Mouse (Mus musculus) Patski (cell line): Measurements from ENCODE around the gene Rhoc. TPM values are rescaled to one million over a fixed set of nuclear protein-coding genes. Genes with fewer than 3 reads are reported as not detected.

Experiments used
- ATAC-seq: fragments of 100-300 bp; one replicate; pipeline ENCODE4 v1.8.0; 2021
- CTCF ChIA-PET: fragments of 350-600 bp; sonication (Branson Sonifier 250); formaldehyde crosslinking; loops from one replicate; lab custom pipeline; 2022; ENCODE audit warnings: inconsistent platforms; lab: Charles Lee
- POLR2A ChIA-PET: fragments of 350-600 bp; sonication (Branson Sonifier 250); formaldehyde crosslinking; loops from one replicate; lab custom pipeline; 2022; ENCODE audit warnings: antibody characterized with exemption, inconsistent platforms; lab: Charles Lee
- DNase-seq: peaks from one replicate; pipeline ENCODE4 v3.0.0-alpha.2; 2011; ENCODE audit warnings: low read depth, low spot score
- H3K27me3 ChIP-seq: fragments of 371-371 bp; one replicate; pipeline ENCODE4 v1.5.1; 2021
- CTCF ChIP-seq: fragments of 100-300 bp; IDR thresholded peaks from one replicate; pipeline ENCODE4 v1.5.1; 2021
- in situ Hi-C: fragments of 300-500 bp; cut with MboI; formaldehyde crosslinking; loops from 3 replicates; pipeline ENCODE4 v1.11.1; 2018; ENCODE audit warnings: low pct_unique_long_range_greater_than_20kb, mixed read lengths
- polyA plus RNA-seq: library from polyadenylated mRNA; unstranded; gene quantifications from one replicate; pipeline ENCODE4 v1.2.3, GENCODE M21; 2021

The Rhoc gene
- polyA plus RNA-seq, 1 experiment from 2014 or later, result 470 TPM

DNA sequence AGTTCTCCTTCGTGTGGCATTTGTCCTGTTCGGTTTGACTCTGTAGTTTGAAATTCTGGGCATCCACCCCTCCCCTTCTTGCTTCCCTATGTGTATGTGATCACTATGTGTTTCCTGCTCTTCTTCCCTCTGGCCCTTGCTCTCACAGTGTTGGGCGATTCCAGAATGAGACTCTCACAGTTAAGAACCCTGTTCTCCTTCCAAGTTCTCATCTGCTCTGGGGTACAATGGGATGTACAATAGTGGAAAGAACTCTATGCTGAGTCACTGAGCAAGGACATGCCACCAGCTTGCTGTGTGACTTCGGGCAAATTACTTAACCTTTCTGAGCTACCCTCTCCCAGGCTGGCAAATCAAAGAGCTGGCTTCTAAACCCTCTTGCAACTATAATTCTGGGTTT lies 20.5 kb upstream of the Rhoc start:
- no peak for DNase-seq
- no peaks in the 10 kb centered on the region for H3K27me3 ChIP-seq
- no peak for ATAC-seq
- CTCF ChIA-PET, result interaction anchor here (0.9 to 4.9 kb wide), 3 partner anchors 9 to 55 kb away, joined by 4 to 25 read pairs (median 15); no protein-coding TSS in a partner anchor
- in situ Hi-C loops, result no loop called here
- POLR2A ChIA-PET, result no interaction called here
- no peak for TF ChIP-seq CTCF

DNA sequence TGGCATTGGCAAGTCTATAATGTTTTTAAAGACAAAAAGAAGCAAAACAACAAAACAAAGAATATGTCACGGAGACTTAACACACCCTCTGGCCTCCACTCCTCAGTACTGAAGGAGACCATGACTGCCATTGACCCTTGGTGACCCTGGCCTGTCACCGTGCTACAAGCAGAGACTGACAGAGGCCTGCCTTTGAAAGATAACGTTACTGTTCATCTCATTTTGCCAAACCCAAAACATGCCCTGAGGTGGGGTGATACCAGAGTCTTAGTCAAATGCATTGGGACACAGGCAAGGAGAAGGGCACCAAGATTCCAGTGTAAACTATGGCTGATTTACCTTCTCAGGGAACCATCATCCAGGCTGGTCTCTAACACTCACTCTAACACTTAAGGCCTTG lies 19.0 kb upstream of the Rhoc start:
- no peak for ATAC-seq
- no peak for TF ChIP-seq CTCF
- H3K27me3 ChIP-seq, result no peaks in the 10 kb centered on the region
- CTCF ChIA-PET, result interaction anchor here (0.9 to 4.9 kb wide), 8 partner anchors 10 to 290 kb away, joined by 3 to 25 read pairs (median 4); partner anchors contain the start of gene Rhoc
- in situ Hi-C loops, result no loop called here
- no peak for DNase-seq
- POLR2A ChIA-PET, result no interaction called here

GRCm38 (mm10) chr3:104770035-104770434 lies 18.1 kb upstream of the Rhoc start:
- in situ Hi-C loops, result loop anchor here (10.0 kb wide), 1 partner anchor 55 kb away; no protein-coding TSS in a partner anchor
- ATAC-seq (peak; percentile 38), DNase-seq (no peak)
- H3K27me3 ChIP-seq, result no peaks in the 10 kb centered on the region
- ChIA-PET POLR2A (interaction anchor here (0.8 kb wide), 1 partner anchor 53 kb away, joined by 3 read pairs; no protein-coding TSS in a partner anchor), CTCF (interaction anchor here (0.9 to 4.9 kb wide), 7 partner anchors 10 to 57 kb away, joined by 3 to 25 read pairs (median 4); partner anchors contain the start of gene Rhoc)
- no peak for TF ChIP-seq CTCF

- CTCF ChIA-PET, result interaction anchor here (3.4 to 4.9 kb wide), 3 partner anchors 9 to 58 kb away, joined by 15 to 25 read pairs (median 19); no protein-coding TSS in a partner anchor
- no peak for DNase-seq
- no peak for TF ChIP-seq CTCF
- no peak for ATAC-seq
- no peaks in the 10 kb centered on the region for H3K27me3 ChIP-seq
- in situ Hi-C loops, result loop anchor here (10.0 kb wide), 1 partner anchor 56 kb away; no protein-coding TSS in a partner anchor
- POLR2A ChIA-PET, result interaction anchor here (0.8 kb wide), 1 partner anchor 54 kb away, joined by 3 read pairs; no protein-coding TSS in a partner anchor
Observed at GRCm38 (mm10) chr3:104770918-104771317, 17.3 kb upstream of the Rhoc start.

DNA sequence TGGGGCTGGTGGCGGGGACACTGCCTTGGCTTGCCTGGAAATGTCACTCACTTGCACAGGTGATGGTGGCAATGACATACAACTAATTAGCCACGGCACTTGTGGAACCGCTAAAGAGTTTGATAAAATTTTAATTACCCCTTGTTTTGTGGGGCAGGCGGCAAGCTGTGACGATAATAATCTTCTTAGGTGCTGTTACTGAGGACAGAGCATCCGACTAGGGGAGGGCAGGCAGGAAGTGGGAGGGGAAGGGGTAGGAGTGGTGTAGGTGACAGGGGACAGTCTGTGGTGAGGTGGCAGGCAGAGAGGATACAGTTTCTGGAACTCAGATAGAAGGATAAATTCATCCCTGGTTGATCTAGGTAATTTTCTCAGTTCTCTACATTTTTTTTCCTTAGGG lies 16.7 kb upstream of the Rhoc start:
- no peaks in the 10 kb centered on the region for H3K27me3 ChIP-seq
- ChIA-PET POLR2A (no interaction called here), CTCF (interaction anchor here (3.6 to 4.9 kb wide), 2 partner anchors 13 to 58 kb away, joined by 19 to 25 read pairs; no protein-coding TSS in a partner anchor)
- ATAC-seq (no peak), DNase-seq (no peak)
- in situ Hi-C loops, result loop anchor here (10.0 kb wide), 1 partner anchor 57 kb away; no protein-coding TSS in a partner anchor
- TF ChIP-seq CTCF, result no peak

- ATAC-seq (no peak), DNase-seq (no peak)
- no peak for TF ChIP-seq CTCF
- H3K27me3 ChIP-seq, result no peaks in the 10 kb centered on the region
- ChIA-PET CTCF (interaction anchor here (1.1 to 1.4 kb wide), 3 partner anchors 15 to 286 kb away, joined by 3 to 5 read pairs (median 3); no protein-coding TSS in a partner anchor), POLR2A (interaction anchor here (0.9 to 1.1 kb wide), 2 partner anchors 30 to 58 kb away, joined by 3 to 9 read pairs; no protein-coding TSS in a partner anchor)
- in situ Hi-C loops, result loop anchor here (10.0 kb wide), 1 partner anchor 58 kb away; no protein-coding TSS in a partner anchor
Observed at GRCm38 (mm10) chr3:104773301-104773700, 14.9 kb upstream of the Rhoc start.

DNA sequence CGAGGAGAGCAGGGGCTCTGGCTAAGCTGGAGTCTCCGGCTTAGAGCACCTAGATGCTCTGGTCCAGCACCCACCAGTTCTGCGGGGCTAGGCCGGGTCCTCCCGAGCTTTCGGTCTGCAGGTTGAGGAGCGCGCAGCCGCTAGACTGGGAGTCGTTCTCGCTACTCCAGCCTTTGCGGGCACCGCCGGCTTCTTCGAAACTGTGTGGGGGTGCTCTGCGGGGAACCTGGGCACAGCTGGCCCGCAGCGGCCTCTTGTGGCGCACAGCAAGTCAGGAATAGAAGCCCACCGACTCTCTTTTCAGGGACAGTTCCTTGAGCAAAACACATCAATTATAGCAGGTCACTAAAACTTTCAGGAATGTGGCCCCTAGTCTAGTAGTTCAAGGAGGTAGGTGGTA lies 10.8 kb upstream of the Rhoc start:
- DNase-seq (no peak), ATAC-seq (no peak)
- no peaks in the 10 kb centered on the region for H3K27me3 ChIP-seq
- in situ Hi-C loops, result loop anchor here (10.0 kb wide), 1 partner anchor 63 kb away; no protein-coding TSS in a partner anchor
- ChIA-PET CTCF (interaction anchor here (0.8 to 1.8 kb wide), 7 partner anchors 9 to 65 kb away, joined by 3 to 7 read pairs (median 4); no protein-coding TSS in a partner anchor), POLR2A (no interaction called here)
- no peak for TF ChIP-seq CTCF

DNA sequence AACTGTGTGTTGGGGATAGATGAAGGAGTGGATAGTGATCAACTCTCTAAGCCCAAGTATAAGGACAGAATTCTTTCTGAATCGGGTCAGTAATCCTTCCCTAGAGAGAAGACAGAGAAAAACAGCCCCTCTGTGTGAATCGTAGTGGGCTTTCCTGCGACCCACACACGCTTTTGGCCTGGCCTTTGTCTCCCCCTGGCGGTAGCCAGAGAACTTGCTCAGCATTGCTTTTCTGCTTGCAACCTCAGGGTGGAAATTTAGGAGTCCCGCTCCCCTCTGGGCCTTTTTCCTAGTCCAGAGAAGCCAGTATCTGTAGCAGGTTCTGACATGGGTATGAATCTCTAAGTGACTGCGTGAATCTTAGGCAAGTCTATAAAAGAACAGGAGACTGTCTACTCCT lies 8.2 kb upstream of the Rhoc start:
- DNase-seq (no peak), ATAC-seq (no peak)
- in situ Hi-C loops, result loop anchor here (10.0 kb wide), 1 partner anchor 65 kb away; no protein-coding TSS in a partner anchor
- POLR2A ChIA-PET, result interaction anchor here (0.5 to 1.1 kb wide), 3 partner anchors 67 to 325 kb away, joined by 3 to 5 read pairs (median 3); no protein-coding TSS in a partner anchor
- no peak for TF ChIP-seq CTCF
- no peaks in the 10 kb centered on the region for H3K27me3 ChIP-seq
- CTCF ChIA-PET, result interaction anchor here (0.9 to 3.1 kb wide), 13 partner anchors 9 to 164 kb away, joined by 3 to 27 read pairs (median 4); no protein-coding TSS in a partner anchor

DNA sequence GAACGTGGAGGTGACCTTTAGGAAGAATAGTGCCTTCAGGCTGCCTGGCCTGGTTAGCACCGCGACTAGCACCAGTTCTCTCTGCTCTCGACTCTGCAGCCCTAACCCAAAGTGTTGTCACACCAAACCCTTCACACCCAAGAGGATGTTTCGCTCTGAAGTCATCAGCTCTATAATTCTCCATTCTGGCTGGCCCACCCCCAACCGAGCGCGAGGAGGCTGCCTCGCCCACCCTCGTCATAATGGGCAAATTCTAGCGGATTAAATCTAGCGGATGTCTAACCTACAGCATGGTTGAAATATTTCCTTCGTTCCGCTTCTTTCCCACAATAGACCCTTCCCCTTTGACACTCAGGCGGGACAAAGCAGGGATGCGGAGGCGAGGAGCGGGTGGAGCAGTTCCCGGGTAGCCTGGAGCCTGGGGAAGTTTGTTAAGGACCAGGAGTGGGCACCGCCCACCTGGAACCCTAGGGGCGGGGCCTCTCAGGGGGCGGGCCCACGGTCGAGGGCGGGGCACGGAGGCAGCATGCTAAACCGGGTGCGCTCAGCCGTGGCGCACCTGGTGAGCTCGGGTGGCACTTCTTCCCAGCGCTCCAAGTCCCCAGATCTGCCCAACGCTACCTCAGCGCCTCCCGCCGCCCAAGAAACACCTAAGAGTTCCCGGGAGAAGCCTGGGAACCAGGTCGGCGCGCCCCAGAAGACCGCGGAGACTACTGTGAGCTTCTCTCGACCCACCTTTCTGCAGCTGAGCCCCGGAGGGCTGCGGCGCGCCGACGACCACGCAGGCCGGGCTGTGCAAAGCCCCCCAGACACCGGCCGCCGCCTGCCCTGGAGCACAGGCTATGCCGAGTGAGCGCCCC lies 7.4 kb upstream of the Rhoc start, which contains the start of gene Ppm1j:
Gene Ppm1j, plus strand, starts transcription at position 496 of the 860 bp plus-strand sequence.
- no peaks in the 10 kb centered on the region for H3K27me3 ChIP-seq
- in situ Hi-C loops, result no loop called here
- TF ChIP-seq CTCF, result no peak
- CTCF ChIA-PET, result interaction anchor here (1.2 to 3.1 kb wide), 10 partner anchors 8 to 164 kb away, joined by 3 to 27 read pairs (median 4); no protein-coding TSS in a partner anchor
- ATAC-seq, result peak; percentile 66
- no peak for DNase-seq
- POLR2A ChIA-PET, result interaction anchor here (1.3 kb wide), 1 partner anchor 37 kb away, joined by 5 read pairs; the partner anchor contains the start of gene Mov10
